Mouse (Mus musculus) large intestine, adult 2 months (tissue): ENCODE measurements at regions not wholly inside any gene's neighbourhood (a gene's known extent, or its start where the extent isn't known, plus 50 kb on each side); places are given as distances from the start of the nearest gene placed in this dataset.

ENCODE experiments used
- DNase-seq: peaks from one replicate; pipeline ENCODE4 v3.0.0-alpha.2; 2012; ENCODE audit warnings: low read depth, low spot score
- WGBS: fragments of 180-500 bp; shearing (Covaris S2); methylation state at CpG from one replicate; pipeline ENCODE4 v1.1.7; 2018; 5-methylcytosine and 5-hydroxymethylcytosine counted together

GRCm38 (mm10) chr5:118815783-118816182 lies 255.3 kb downstream of the Med13l start:
- DNase-seq: no peak
- WGBS: 74% methylated on average over 5 of the region's 5 CpGs

- 9% methylated on average over 7 of the region's 7 CpGs for WGBS
- DNase-seq: no peak
Observed at GRCm38 (mm10) chr5:118818294-118818693, 257.8 kb downstream of the Med13l start.

- WGBS: 77% methylated on average over 10 of the region's 10 CpGs
Observed at GRCm38 (mm10) chr5:118824791-118825190, 264.3 kb downstream of the Med13l start.

GRCm38 (mm10) chr5:118829031-118829698 lies 268.7 kb downstream of the Med13l start:
- DNase-seq: no peak
- 49% methylated on average over 14 of the region's 14 CpGs for WGBS

More at GRCm38 (mm10) chr5:118824791-118825190, 264.3 kb downstream of the Med13l start:
- DNase-seq: no peak

- no peak for DNase-seq
- 38% methylated on average over 6 of the region's 6 CpGs for WGBS
Observed at GRCm38 (mm10) chr5:118832701-118833100, 272.2 kb downstream of the Med13l start.

GRCm38 (mm10) chr5:118834129-118834528 lies 273.6 kb downstream of the Med13l start:
- DNase-seq: no peak
- 88% methylated on average over 5 of the region's 5 CpGs for WGBS

GRCm38 (mm10) chr5:118837001-118837400 lies 276.5 kb downstream of the Med13l start:
- no peak for DNase-seq
- WGBS: 54% methylated on average over 1 of the region's 1 CpGs

GRCm38 (mm10) chr5:118838421-118838820 lies 277.9 kb downstream of the Med13l start:
- no peak for DNase-seq
- 47% methylated on average over 7 of the region's 7 CpGs for WGBS

- no peak for DNase-seq
- 50% methylated on average over 5 of the region's 5 CpGs for WGBS
Observed at GRCm38 (mm10) chr5:118839916-118840315, 279.4 kb downstream of the Med13l start.

GRCm38 (mm10) chr5:118841210-118842016 lies 280.9 kb downstream of the Med13l start:
- WGBS: 42% methylated on average over 21 of the region's 21 CpGs
- DNase-seq: no peak

GRCm38 (mm10) chr5:118842017-118842396 lies 281.5 kb downstream of the Med13l start:
- DNase-seq: no peak
- WGBS: 27% methylated on average over 10 of the region's 10 CpGs

- no peak for DNase-seq
- WGBS: 62% methylated on average over 12 of the region's 12 CpGs
Observed at GRCm38 (mm10) chr5:118857001-118857400, 296.5 kb downstream of the Med13l start.

- WGBS: 58% methylated on average over 13 of the region's 13 CpGs
- no peak for DNase-seq
Observed at GRCm38 (mm10) chr5:118861143-118861847, 300.8 kb downstream of the Med13l start.

GRCm38 (mm10) chr5:118867511-118867910 lies 307.0 kb downstream of the Med13l start:
- WGBS: 40% methylated on average over 5 of the region's 5 CpGs
- DNase-seq: no peak

- WGBS: 82% methylated on average over 9 of the region's 9 CpGs
Observed at GRCm38 (mm10) chr5:118869330-118869729, 308.9 kb downstream of the Med13l start.

GRCm38 (mm10) chr5:118873871-118874270 lies 313.4 kb downstream of the Med13l start:
- WGBS: 51% methylated on average over 7 of the region's 7 CpGs
- DNase-seq: no peak

More at GRCm38 (mm10) chr5:118869330-118869729, 308.9 kb downstream of the Med13l start:
- no peak for DNase-seq

- DNase-seq: no peak
Observed at GRCm38 (mm10) chr5:118875096-118875637, 314.7 kb downstream of the Med13l start.

GRCm38 (mm10) chr5:118876586-118877312 lies 316.3 kb downstream of the Med13l start:
- WGBS: 20% methylated on average over 18 of the region's 18 CpGs
- no peak for DNase-seq

More at GRCm38 (mm10) chr5:118875096-118875637, 314.7 kb downstream of the Med13l start:
- WGBS: 68% methylated on average over 10 of the region's 10 CpGs

- no peak for DNase-seq
- 2% methylated on average over 12 of the region's 12 CpGs for WGBS
Observed at GRCm38 (mm10) chr5:118877313-118877669, 316.8 kb downstream of the Med13l start.
